ENCODE assay signal across 8 mouse cellular contexts in the genomic region with DNA sequence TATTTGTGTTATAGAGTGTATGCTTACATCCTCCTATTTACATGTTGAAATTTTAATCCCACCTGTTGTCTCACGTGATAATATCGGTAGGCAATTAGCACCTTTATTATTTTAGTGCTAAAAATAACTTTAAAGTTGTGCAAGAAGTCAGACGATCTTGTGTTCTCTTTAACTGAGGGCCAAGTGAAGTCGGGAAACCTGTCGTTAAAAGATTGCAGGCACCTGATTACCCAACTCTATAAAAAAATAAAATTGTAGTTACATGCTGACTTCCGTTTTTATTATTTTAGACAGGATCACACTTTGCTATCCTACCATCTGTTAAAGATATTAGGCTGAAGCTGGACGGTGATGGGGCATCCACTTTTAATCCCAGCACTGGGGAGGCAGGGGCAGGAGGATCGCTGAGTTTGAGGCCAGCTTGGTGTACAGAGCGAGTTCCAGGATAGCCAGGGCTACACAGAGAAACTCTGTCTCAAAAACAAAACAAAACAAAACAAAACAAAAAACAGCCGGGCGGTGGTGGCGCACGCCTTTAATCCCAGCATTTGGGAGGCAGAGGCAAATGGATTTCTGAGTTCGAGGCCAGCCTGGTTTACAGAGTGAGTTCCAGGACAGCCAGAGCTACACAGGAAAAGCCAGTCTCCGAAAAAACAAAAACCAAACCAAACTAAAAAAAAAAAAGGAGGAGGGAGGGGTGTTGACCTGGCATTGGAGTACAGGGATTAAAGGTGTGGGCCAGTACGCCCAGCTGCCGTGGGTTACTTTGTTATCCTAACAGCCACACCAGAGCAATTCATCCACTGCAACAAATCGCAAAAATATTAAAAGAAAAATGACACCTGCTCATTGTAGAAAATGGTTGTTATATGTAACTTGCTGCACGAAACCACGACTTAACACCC. TPM values are rescaled to one million over a fixed set of nuclear protein-coding genes. Genes with fewer than 3 reads are reported as not detected.
DNase-seq lines count a peak whose midpoint lies in the region; ATAC-seq and TF ChIP-seq lines count a peak whose summit lies in the region.

No protein-coding gene starts in this region.

- TF ChIP-seq EP300 in CH12.LX (IDR thresholded peaks at IDR 0.05; ENCODE audit: low read length), result no peak

- dilution Hi-C loops in CH12.LX (cut with MboI; ENCODE audit: extremely low pct_ligation_motif_present, extremely low pct_unique_long_range_greater_than_20kb, low sequenced_read_pairs), result no loop called here

- H3K9ac ChIP-seq in heart, embryonic 12.5 days, result peak overlapping the region; percentile 67
- H3K9ac ChIP-seq in CH12.LX (ENCODE audit: insufficient read depth, low read depth), result peak overlapping the region; percentile 76
- peak overlapping the region; percentile 69 for H3K9ac ChIP-seq in forebrain, embryonic 11.5 days (ENCODE audit: low read length)
- peak overlapping the region; percentile 75 for H3K9ac ChIP-seq in liver, embryonic 11.5 days (ENCODE audit: low read depth, low read length)

- peaks cover 19% of the 10 kb centered on the region for H3K4me1 ChIP-seq in heart, embryonic 12.5 days (replicated peaks)
- peaks cover 3 to 17% of the 10 kb centered on the region in 2 experiments; a peak in 3 of 4 replicates for H3K4me1 ChIP-seq in CH12.LX (ENCODE audit: control insufficient read depth in 1 of 2, insufficient read depth in 2 of 2)
- peaks cover 6% of the 10 kb centered on the region for H3K4me1 ChIP-seq in forebrain, embryonic 11.5 days (replicated peaks; ENCODE audit: control insufficient read depth, insufficient read depth, low read length)
- peaks cover 14% of the 10 kb centered on the region for H3K4me1 ChIP-seq in liver, embryonic 11.5 days (replicated peaks; ENCODE audit: control insufficient read depth, insufficient read depth, low read length)

- 46% methylated on average over 20 of the region's 20 CpGs for WGBS in heart, embryonic 12.5 days
- 47% methylated on average over 20 of the region's 20 CpGs for WGBS in forebrain, embryonic 11.5 days
- WGBS in liver, embryonic 11.5 days, result 40% methylated on average over 20 of the region's 20 CpGs

- no peak for TF ChIP-seq CTCF in CH12.LX (conservative IDR thresholded peaks at IDR 0.05 in 1 of 2, IDR thresholded peaks at IDR 0.05 in 1 of 2; ENCODE audit: low read depth in 2 of 2, low read length in 2 of 2)

- peak overlapping the region; percentile 77 for H3K27ac ChIP-seq in heart, embryonic 12.5 days (ENCODE audit: poor library complexity, severe bottlenecking)
- H3K27ac ChIP-seq in CH12.LX (ENCODE audit: insufficient read depth, low read depth), result peak overlapping the region; percentile 32
- H3K27ac ChIP-seq in forebrain, embryonic 11.5 days (ENCODE audit: low read depth, low read length), result peak overlapping the region; percentile 46; the same call in 1 of the 2 replicates
- H3K27ac ChIP-seq in liver, embryonic 11.5 days (ENCODE audit: low read depth, low read length), result peak overlapping the region; percentile 64

- no peaks in the 10 kb centered on the region for H3K9me3 ChIP-seq in heart, embryonic 12.5 days (replicated peaks)
- peaks cover 2% of the 10 kb centered on the region for H3K9me3 ChIP-seq in CH12.LX (replicated peaks; ENCODE audit: low read length)
- no peaks in the 10 kb centered on the region for H3K9me3 ChIP-seq in forebrain, embryonic 11.5 days (ENCODE audit: control insufficient read depth, low read length)
- peaks cover 2% of the 10 kb centered on the region; the same call in 1 of the 2 replicates for H3K9me3 ChIP-seq in liver, embryonic 11.5 days (ENCODE audit: control insufficient read depth, low read length)

- H3K27me3 ChIP-seq in heart, embryonic 12.5 days (replicated peaks), result no peaks in the 10 kb centered on the region
- no peaks in the 10 kb centered on the region for H3K27me3 ChIP-seq in CH12.LX (replicated peaks)
- H3K27me3 ChIP-seq in forebrain, embryonic 11.5 days (ENCODE audit: control insufficient read depth, insufficient read depth, low read length), result no peaks in the 10 kb centered on the region
- no peaks in the 10 kb centered on the region for H3K27me3 ChIP-seq in liver, embryonic 11.5 days (replicated peaks; ENCODE audit: control insufficient read depth, insufficient read depth, low read length)

- peak overlapping the region; percentile 65 for H3K4me2 ChIP-seq in heart, embryonic 12.5 days
- peak overlapping the region; percentile 72 for H3K4me2 ChIP-seq in CH12.LX (ENCODE audit: insufficient read depth, low read depth, poor library complexity, severe bottlenecking)
- peak overlapping the region; percentile 58 for H3K4me2 ChIP-seq in forebrain, embryonic 11.5 days (ENCODE audit: low read depth, low read length, severe bottlenecking)
- peak overlapping the region; percentile 62 for H3K4me2 ChIP-seq in liver, embryonic 11.5 days

- peaks cover 31% of the 10 kb centered on the region for H3K79me2 ChIP-seq in CH12.LX (replicated peaks; ENCODE audit: control insufficient read depth, extremely low read depth, insufficient read depth, poor library complexity, severe bottlenecking)

- no peak for TF ChIP-seq POLR2A in CH12.LX (IDR thresholded peaks at IDR 0.05; ENCODE audit: low read depth, low read length)

- peak overlapping the region; percentile 95 for H3K4me3 ChIP-seq in heart, embryonic 12.5 days
- peak overlapping the region; percentile 50 to 75 (median 64) for H3K4me3 ChIP-seq in CH12.LX (replicated peaks in 1 of 3; ENCODE audit: low read depth in 2 of 3, low read length in 2 of 3, poor library complexity in 1 of 3)
- H3K4me3 ChIP-seq in forebrain, embryonic 11.5 days (ENCODE audit: low read depth, low read length), result peak overlapping the region; percentile 90
- peak overlapping the region; percentile 68 for H3K4me3 ChIP-seq in liver, embryonic 11.5 days (ENCODE audit: low read depth, low read length)

- no peaks in the 10 kb centered on the region for H3K36me3 ChIP-seq in heart, embryonic 12.5 days
- peaks cover 0 to under 1% of the 10 kb centered on the region in 2 experiments for H3K36me3 ChIP-seq in CH12.LX (replicated peaks in 1 of 2; ENCODE audit: control insufficient read depth in 1 of 2, insufficient read depth in 1 of 2, low read length in 1 of 2)
- H3K36me3 ChIP-seq in forebrain, embryonic 11.5 days (ENCODE audit: control insufficient read depth, insufficient read depth, low read length), result no peaks in the 10 kb centered on the region
- H3K36me3 ChIP-seq in liver, embryonic 11.5 days (ENCODE audit: control insufficient read depth, insufficient read depth, low read length), result no peaks in the 10 kb centered on the region

- no peak for DNase-seq in heart, adult 9 months (ENCODE audit: low spot score in 2 of 2)
- no peak for DNase-seq in CH12.LX (ENCODE audit: extremely low read depth)
- DNase-seq in forebrain, embryonic 11.5 days (ENCODE audit: low spot score), result no peak
- no peak for DNase-seq in liver, embryonic 11.5 days (ENCODE audit: low spot score)
- DNase-seq in right cerebral cortex, postnatal 10 days (ENCODE audit: low spot score in 2 of 2), result no peak
- DNase-seq in left cerebral cortex, postnatal 25 days (ENCODE audit: low spot score in 2 of 2), result no peak
- DNase-seq in T-cell, adult 2 months (ENCODE audit: low spot score), result no peak

- in situ Hi-C loops in CH12.LX (cut with MboI; ENCODE audit: low pct_ligation_motif_present, low pct_unique_long_range_greater_than_20kb, low sequenced_read_pairs), result no loop called here

- TF ChIP-seq RAD21 in CH12.LX (IDR thresholded peaks at IDR 0.05; ENCODE audit: low read depth, low read length), result no peak

- intact Hi-C loops in left cerebral cortex, postnatal 25 days (cut with DNase I), result no loop called here

- 0 out of 2 replicates have a peak, but pooled peaks have one; percentile 0 for ATAC-seq in heart, embryonic 12.5 days (ENCODE audit: insufficient number of reproducible peaks, low FRiP score)
- peak; percentile 15; the same call in 1 of the 2 replicates for ATAC-seq in forebrain, embryonic 11.5 days (replicated peaks; ENCODE audit: low FRiP score)
- ATAC-seq in liver, embryonic 11.5 days (replicated peaks; ENCODE audit: low FRiP score), result no peak; the same call in 1 of the 2 replicates

TF ChIP-seq in CH12.LX, 34 proteins besides CTCF, POLR2A, EP300 and RAD21:
- no peak for TF ChIP-seq CHD2 (IDR thresholded peaks at IDR 0.05; ENCODE audit: low read length)
- 0 out of 2 replicates have a peak, but pooled peaks have one; percentile 7 for TF ChIP-seq CHD1 (IDR thresholded peaks at IDR 0.05; ENCODE audit: low read depth, low read length)

RNA-seq across cellular contexts. Expression of a gene that starts 0.9 kb away (rescaled TPM):
- 247 and 252 TPM in 2 replicates for polyA plus RNA-seq in heart, embryonic 12.5 days (2016; fragmentation: Nextera tagmentation; extraction: Ambion mirVana)
- total RNA-seq in CH12.LX (2012; rRNA removed), result 142 and 192 TPM in 2 replicates
- total RNA-seq in CH12.LX (2014; rRNA removed), result 465 and 486 TPM in 2 replicates
- polyA plus RNA-seq in CH12.LX (2012; ENCODE audit: insufficient read length, low read depth), result 143 and 154 TPM in 2 replicates
- 415 and 452 TPM in 2 replicates for polyA plus RNA-seq in forebrain, embryonic 11.5 days (2014; fragmentation: Nextera tagmentation; extraction: Ambion mirVana)
- polyA plus RNA-seq in liver, embryonic 11.5 days (2014; fragmentation: Nextera tagmentation; extraction: Ambion mirVana), result 587 and 614 TPM in 2 replicates
- 1 to 10 TPM in 1 of 2 experiments, under 1 TPM in 1; 0.96 to 2.0 TPM for total RNA-seq in left cerebral cortex, postnatal 25 days (2021)

RNA-seq across cellular contexts. Expression of a gene that starts 7.3 kb away (rescaled TPM):
- polyA plus RNA-seq in heart, embryonic 12.5 days (2016; fragmentation: Nextera tagmentation; extraction: Ambion mirVana), result 20.3 and 27.9 TPM in 2 replicates
- total RNA-seq in CH12.LX (2012; rRNA removed) (23.2 and 26.6 TPM in 2 replicates), CH12.LX (2014; rRNA removed) (22.9 and 24.4 TPM in 2 replicates)
- 25.6 and 28.8 TPM in 2 replicates for polyA plus RNA-seq in CH12.LX (2012; ENCODE audit: insufficient read length, low read depth)
- 26.0 and 26.6 TPM in 2 replicates for polyA plus RNA-seq in forebrain, embryonic 11.5 days (2014; fragmentation: Nextera tagmentation; extraction: Ambion mirVana)
- 28.3 and 36.1 TPM in 2 replicates for polyA plus RNA-seq in liver, embryonic 11.5 days (2014; fragmentation: Nextera tagmentation; extraction: Ambion mirVana)
- 10 to 100 TPM; 19.4 to 20.3 TPM for total RNA-seq in left cerebral cortex, postnatal 25 days (2021)
